13 mouse cellular contexts compared by ENCODE assay signal in genomic region chr12:51887301-51888290, GRCm38 (mm10). TPM values are rescaled to one million over a fixed set of nuclear protein-coding genes. Genes with fewer than 3 reads are reported as not detected.
DNase-seq lines count a peak whose midpoint lies in the region; ATAC-seq and TF ChIP-seq lines count a peak whose summit lies in the region.
"Had no signal": no experiment of that assay in that cellular context is flagged by ENCODE, and none has a peak within 500 bp of the region (broad histone marks: within the 10 kb centered on the region; RNA-seq: fewer than 3 reads in every experiment).

No protein-coding gene starts in this region.

- H3K36me3 ChIP-seq in heart, embryonic 16.5 days (ENCODE audit: control insufficient read depth, insufficient read depth) = peaks cover 25% of the 10 kb centered on the region
- H3K36me3 ChIP-seq in spleen, adult 2 months (ENCODE audit: control insufficient read depth, insufficient read depth, low read length) = peaks cover 5% of the 10 kb centered on the region; the same call in 1 of the 2 replicates
- H3K36me3 ChIP-seq in neural tube, embryonic 15.5 days = peaks cover 49% of the 10 kb centered on the region

- H3K9me3 ChIP-seq in heart, embryonic 16.5 days (replicated peaks; ENCODE audit: control insufficient read depth, low read length) = no peaks in the 10 kb centered on the region
- no peaks in the 10 kb centered on the region for H3K9me3 ChIP-seq in neural tube, embryonic 15.5 days (replicated peaks)
- H3K9me3 ChIP-seq: hindbrain, embryonic 13.5 days had no signal

- H3K27ac ChIP-seq in heart, embryonic 16.5 days (ENCODE audit: low read length) = peak overlapping the region; percentile 33; the same call in 1 of the 2 replicates
- H3K27ac ChIP-seq in bone marrow, adult 2 months (ENCODE audit: control insufficient read depth, insufficient read depth, low read depth, low read length, poor library complexity) = peak overlapping the region; percentile 68
- peak overlapping the region; percentile 88 for H3K27ac ChIP-seq in spleen, adult 2 months (ENCODE audit: insufficient read depth, low read length)
- no peak overlapping the region for H3K27ac ChIP-seq in neural tube, embryonic 15.5 days (replicated peaks)
- H3K27ac ChIP-seq: hindbrain, embryonic 13.5 days had no signal

- ATAC-seq in heart, embryonic 16.5 days (replicated peaks; ENCODE audit: extremely low read depth, insufficient read depth, low FRiP score) = no peak
- ATAC-seq in neural tube, embryonic 15.5 days (ENCODE audit: low FRiP score) = no peak

- intact Hi-C loops in heart, postnatal 25 days (cut with DNase I) = no loop called here

- peaks cover 1% of the 10 kb centered on the region; the same call in 1 of the 2 replicates for H3K4me1 ChIP-seq in heart, embryonic 16.5 days (ENCODE audit: control insufficient read depth, insufficient read depth, low read length)
- H3K4me1 ChIP-seq in bone marrow, adult 2 months (ENCODE audit: control insufficient read depth, insufficient read depth, low read length) = peaks cover 2% of the 10 kb centered on the region; the same call in 1 of the 2 replicates
- peaks cover 10% of the 10 kb centered on the region; the same call in 1 of the 2 replicates for H3K4me1 ChIP-seq in spleen, adult 2 months (ENCODE audit: control insufficient read depth, insufficient read depth, insufficient read length)
- no peaks in the 10 kb centered on the region for H3K4me1 ChIP-seq in neural tube, embryonic 15.5 days
- H3K4me1 ChIP-seq: hindbrain, embryonic 13.5 days had no signal

- H3K4me2 ChIP-seq in heart, embryonic 16.5 days (ENCODE audit: low read depth, low read length) = no peak overlapping the region
- H3K4me2 ChIP-seq in neural tube, embryonic 15.5 days = no peak overlapping the region
- H3K4me2 ChIP-seq: hindbrain, embryonic 13.5 days had no signal

- TF ChIP-seq CTCF in bone marrow, adult 2 months (IDR thresholded peaks at IDR 0.05; ENCODE audit: control insufficient read depth, insufficient read depth, low read length) = no peak
- no peak for TF ChIP-seq CTCF in spleen, adult 2 months (IDR thresholded peaks at IDR 0.05; ENCODE audit: extremely low read depth, insufficient read depth, insufficient read length, insufficient replicate concordance)

- H3K27me3 ChIP-seq in heart, embryonic 16.5 days (ENCODE audit: control insufficient read depth, insufficient read depth, low read length) = no peaks in the 10 kb centered on the region
- H3K27me3 ChIP-seq in spleen, adult 2 months (ENCODE audit: control insufficient read depth, insufficient read depth, low read length) = no peaks in the 10 kb centered on the region
- H3K27me3 ChIP-seq in neural tube, embryonic 15.5 days (replicated peaks) = no peaks in the 10 kb centered on the region
- H3K27me3 ChIP-seq: hindbrain, embryonic 13.5 days had no signal

- DNase-seq in heart, postnatal 25 days (ENCODE audit: low spot score) = no peak
- DNase-seq in 416B (ENCODE audit: low read depth) = peak; percentile 43
- peak; percentile 53 to 63 for DNase-seq in spleen, adult 2 months (ENCODE audit: low read depth in 1 of 2, low spot score in 2 of 2)
- DNase-seq in gastrocnemius, postnatal 10 days = no peak
- no peak for DNase-seq in ovary, postnatal 36 days (ENCODE audit: low spot score)
- DNase-seq: heart, adult 11 months; kidney, postnatal 4 days; lung, postnatal 14 days; retina, postnatal 1 day had no signal

- H3K4me3 ChIP-seq in heart, embryonic 16.5 days (ENCODE audit: low read length) = no peak overlapping the region
- peak overlapping the region; percentile 46 for H3K4me3 ChIP-seq in bone marrow, adult 2 months (replicated peaks; ENCODE audit: control insufficient read depth, low read depth, low read length)
- peak overlapping the region; percentile 40 for H3K4me3 ChIP-seq in spleen, adult 2 months (ENCODE audit: extremely low read depth, insufficient read depth, insufficient read length)
- H3K4me3 ChIP-seq in neural tube, embryonic 15.5 days (replicated peaks) = no peak overlapping the region
- H3K4me3 ChIP-seq: hindbrain, embryonic 13.5 days had no signal

- TF ChIP-seq POLR2A in bone marrow, adult 2 months (IDR thresholded peaks at IDR 0.05; ENCODE audit: borderline replicate concordance, control insufficient read depth, low read depth, low read length) = no peak
- peak; percentile 34; the same call in 1 of the 2 replicates for TF ChIP-seq POLR2A in spleen, adult 2 months (IDR thresholded peaks at IDR 0.05; ENCODE audit: low read depth, low read length)

- 65% methylated on average over 11 of the region's 11 CpGs for WGBS in heart, embryonic 16.5 days
- WGBS in bone marrow, adult 2 months = 33% methylated on average over 11 of the region's 11 CpGs
- WGBS in spleen, adult 2 months = 14% methylated on average over 11 of the region's 11 CpGs
- WGBS in neural tube, embryonic 15.5 days = 89% methylated on average over 11 of the region's 11 CpGs

- no peak overlapping the region for H3K9ac ChIP-seq in heart, embryonic 16.5 days (ENCODE audit: low read length)
- no peak overlapping the region for H3K9ac ChIP-seq in neural tube, embryonic 15.5 days (replicated peaks)
- H3K9ac ChIP-seq: hindbrain, embryonic 13.5 days had no signal

RNA-seq across cellular contexts. Expression of gene Hectd1, which starts 58.3 kb away (rescaled TPM):
- polyA plus RNA-seq in heart, embryonic 16.5 days (2015; fragmentation: Nextera tagmentation; extraction: Ambion mirVana) = 34.5 and 34.7 TPM in 2 replicates
- total RNA-seq in heart, postnatal 25 days (2021) = 10 to 100 TPM; 76.9 to 84.5 TPM
- polyA plus RNA-seq in bone marrow, adult 2 months (2011; ENCODE audit: insufficient read depth, insufficient read length, low replicate concordance, missing spikeins) = 20.1 and 31.2 TPM in 2 replicates
- 11.1 and 12.8 TPM in 2 replicates for polyA plus RNA-seq in spleen, adult 2 months (2012; rRNA removed)
- polyA plus RNA-seq in neural tube, embryonic 15.5 days (2015; fragmentation: Nextera tagmentation; extraction: Ambion mirVana) = 36.0 and 37.6 TPM in 2 replicates
- 10 to 100 TPM; 85.6 to 90.6 TPM for total RNA-seq in gastrocnemius, postnatal 10 days (2021)

Comparison
In these comparisons a context has a peak if more than half of its experiments do, and no peak if none do; other contexts are left out.
1. H3K4me3 ChIP-seq: peak in bone marrow, adult 2 months (single experiment) and spleen, adult 2 months (single experiment); none in heart, embryonic 16.5 days (single experiment) and neural tube, embryonic 15.5 days (single experiment).
2. DNase-seq: peak in 416B (single experiment) and spleen, adult 2 months (2 of 2); none in heart, postnatal 25 days (single experiment), gastrocnemius, postnatal 10 days (single experiment) and ovary, postnatal 36 days (single experiment).